Mouse (Mus musculus) stomach, postnatal 0 days (tissue): ENCODE data around the gene Zfp53.

Source experiments
- CTCF ChIP-seq: IDR thresholded peaks from 2 replicates; pipeline ENCODE4 v1.5.1; 2016; ENCODE audit warnings: antibody characterized with exemption, low read depth, mild to moderate bottlenecking, moderate library complexity
- EP300 ChIP-seq: optimal IDR thresholded peaks from 2 replicates; pipeline ENCODE3; 2016; ENCODE audit warnings: antibody characterized with exemption

- TF ChIP-seq CTCF (no peak), EP300 (no peak)
Observed at GRCm38 (mm10) chr17:21531621-21532020, 42.8 kb downstream of the Zfp53 start.
